Mouse (Mus musculus) left cerebral cortex, adult 9 months (tissue): ENCODE measurements around the gene B3gnt7.

Source experiments
- DNase-seq, 2 experiments: peaks; one replicate each; pipeline ENCODE4 v3.0.0; 2022; ENCODE audit warnings: low spot score in 2 of 2

Gene B3gnt7

DNA sequence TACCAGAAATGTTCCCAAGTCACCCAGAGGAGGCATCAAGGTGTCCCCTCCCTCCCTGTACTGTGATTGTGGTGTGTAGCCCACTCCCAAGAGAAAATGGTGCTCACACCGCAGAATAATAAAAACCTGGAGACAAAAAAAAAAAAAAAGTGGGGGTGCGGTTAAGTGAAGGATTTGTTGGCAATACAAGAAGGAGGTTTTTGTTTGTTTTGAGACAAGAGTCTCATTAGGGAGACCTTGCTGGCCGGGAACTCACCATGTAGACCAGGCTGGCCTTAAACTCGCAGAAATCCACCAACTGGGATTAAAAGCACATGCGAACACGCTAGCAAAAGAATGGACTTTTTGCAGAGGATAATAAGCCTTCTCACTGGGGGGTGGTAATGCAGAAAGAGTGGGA lies at the start of gene B3gnt7:
Gene B3gnt7, plus strand, starts transcription at position 301 of the 400 bp plus-strand sequence.
- no peak for DNase-seq

DNA sequence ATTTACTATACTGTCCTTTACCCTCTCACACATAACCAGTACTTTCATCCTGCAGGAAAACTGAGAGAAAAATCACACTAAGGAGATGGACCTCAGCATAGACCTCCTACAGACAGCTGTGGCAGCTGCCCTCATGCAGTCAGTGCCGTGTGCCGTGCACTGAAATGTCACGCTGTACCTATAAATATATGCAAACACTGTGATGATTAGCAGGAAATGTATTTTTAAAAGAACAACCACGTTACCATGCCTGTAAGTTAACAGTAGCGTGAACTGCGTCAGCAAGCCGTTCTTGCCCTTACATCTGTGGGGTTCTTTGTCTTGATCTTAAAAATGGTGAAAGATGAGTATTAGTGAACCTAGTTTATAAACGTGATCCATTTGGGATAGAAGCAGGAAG lies 49.2 kb upstream of the B3gnt7 start:
- DNase-seq, result no peak

DNA sequence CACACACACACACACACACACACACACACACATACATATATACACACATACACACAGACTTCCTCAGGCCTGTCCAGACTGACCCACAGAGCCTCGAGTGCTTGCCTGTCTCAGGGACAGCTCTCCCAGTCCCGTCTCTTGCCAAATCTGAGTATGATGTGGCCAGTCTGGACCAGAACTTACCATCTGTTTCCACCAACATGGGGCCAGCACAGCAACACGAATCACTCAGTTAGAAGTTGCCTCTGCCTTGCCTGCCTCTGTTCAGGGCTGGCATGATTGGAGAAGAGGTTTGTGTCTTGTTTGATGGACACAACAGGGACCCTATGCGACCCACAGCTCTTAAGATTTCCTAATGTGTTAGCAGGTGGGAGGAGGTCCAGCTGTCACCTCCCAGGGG lies 46.3 kb upstream of the B3gnt7 start:
- no peak for DNase-seq

DNA sequence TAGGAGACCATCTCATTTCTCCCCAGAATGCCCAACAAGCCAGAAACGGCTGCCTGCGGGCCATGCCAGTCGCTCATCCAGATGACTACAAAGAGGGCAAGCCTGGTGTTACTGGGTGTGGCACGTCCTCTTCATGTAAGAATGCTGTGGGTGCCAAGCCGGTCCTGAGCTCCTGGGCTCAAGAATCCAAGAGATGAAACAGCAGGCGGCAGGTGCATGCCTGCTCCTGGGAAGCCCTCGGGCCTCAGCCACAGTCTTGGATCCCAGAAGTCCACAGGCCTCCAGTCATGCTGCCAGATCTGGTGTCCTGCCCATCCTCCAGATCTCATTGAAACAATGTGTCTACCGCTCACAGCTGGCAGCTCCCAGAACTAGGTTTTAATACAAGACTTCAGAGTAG lies 45.4 kb upstream of the B3gnt7 start:
- no peak for DNase-seq

DNA sequence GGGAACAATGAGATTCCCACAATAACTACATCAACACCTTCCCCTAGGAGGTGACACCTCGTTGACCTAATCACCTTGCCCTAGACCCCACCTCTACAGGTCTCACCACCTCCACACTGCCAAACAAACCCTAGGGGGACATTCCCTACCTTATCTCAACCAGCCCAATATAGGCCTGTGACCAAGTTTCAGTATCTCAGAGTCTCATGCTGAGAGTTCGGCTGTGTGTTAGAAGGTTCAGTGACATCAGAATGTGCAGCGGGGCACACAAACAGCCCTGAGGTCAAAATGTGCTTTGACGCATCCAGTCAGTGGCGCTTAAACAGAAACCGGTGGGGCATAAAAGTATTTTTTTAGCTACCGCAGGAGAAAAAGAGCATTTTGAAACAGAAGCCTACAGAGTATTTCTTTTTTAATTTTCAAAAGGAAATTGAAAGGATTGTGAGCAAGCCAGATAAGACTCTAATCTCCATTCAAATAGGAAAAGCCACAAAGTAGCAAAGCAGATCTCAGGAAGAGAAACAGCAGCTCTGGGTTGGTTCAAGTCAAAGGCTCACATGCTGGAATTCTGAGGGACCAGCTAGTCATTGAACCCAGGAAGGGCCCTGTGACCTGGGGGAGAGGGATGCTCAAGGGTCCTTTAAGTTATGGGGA lies 44.3 kb upstream of the B3gnt7 start:
- DNase-seq, result no peak

DNA sequence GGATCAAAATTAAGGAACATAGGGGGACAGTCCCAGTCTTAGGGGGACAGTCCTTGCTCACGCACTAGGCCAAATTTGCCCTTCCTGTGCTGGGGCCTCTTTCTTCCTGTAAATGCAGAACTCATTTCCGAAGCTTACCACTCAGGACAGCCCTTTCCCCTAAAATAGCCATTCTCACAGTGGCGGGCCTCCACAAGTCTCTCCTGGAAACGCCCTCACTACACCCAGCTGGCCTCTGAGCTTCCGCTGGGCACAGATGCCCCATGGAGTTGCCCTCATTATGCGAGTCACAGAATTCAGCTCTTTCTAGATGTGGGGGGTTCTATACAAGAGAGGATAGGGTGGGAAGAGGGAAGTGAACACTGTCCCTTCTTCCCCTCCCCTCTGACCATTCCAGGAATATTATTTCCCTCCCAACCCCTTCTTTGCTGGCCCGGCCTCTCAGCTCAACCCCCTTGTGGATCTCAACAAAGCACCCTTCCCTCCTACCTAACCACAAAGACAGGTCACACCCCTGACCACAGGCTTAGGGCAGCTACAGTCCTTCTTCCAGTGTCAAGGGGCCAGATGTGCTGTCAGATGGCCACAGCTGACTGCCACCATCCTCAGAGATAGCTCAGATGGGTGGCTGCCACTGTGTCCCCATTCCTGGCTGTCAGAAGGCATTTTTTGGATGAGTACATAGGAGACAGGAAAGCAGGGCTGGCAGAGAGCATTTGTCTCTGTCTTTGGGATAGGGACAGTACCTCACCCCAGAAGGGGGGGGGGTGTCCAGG lies 38.9 kb upstream of the B3gnt7 start:
- DNase-seq, result no peak

DNA sequence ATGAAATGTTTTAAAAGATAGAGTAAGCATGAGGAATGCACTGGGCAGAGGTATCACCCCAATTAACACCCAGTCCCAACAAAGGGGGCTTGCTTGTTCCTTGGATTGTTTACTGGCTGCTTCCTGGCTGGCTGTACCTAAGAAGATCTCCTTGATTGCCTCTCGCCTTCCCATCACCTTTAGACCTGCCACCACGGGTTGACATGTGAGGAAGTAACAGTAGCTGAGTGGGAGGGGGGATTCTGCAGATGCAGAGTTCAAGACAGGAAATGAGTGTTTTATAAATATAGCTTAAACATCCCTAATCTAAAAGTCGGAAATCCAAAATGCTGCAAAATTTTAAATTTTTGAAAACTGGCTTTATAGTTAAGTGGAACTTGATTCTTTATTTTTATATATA lies 37.6 kb upstream of the B3gnt7 start:
- DNase-seq, result no peak

DNA sequence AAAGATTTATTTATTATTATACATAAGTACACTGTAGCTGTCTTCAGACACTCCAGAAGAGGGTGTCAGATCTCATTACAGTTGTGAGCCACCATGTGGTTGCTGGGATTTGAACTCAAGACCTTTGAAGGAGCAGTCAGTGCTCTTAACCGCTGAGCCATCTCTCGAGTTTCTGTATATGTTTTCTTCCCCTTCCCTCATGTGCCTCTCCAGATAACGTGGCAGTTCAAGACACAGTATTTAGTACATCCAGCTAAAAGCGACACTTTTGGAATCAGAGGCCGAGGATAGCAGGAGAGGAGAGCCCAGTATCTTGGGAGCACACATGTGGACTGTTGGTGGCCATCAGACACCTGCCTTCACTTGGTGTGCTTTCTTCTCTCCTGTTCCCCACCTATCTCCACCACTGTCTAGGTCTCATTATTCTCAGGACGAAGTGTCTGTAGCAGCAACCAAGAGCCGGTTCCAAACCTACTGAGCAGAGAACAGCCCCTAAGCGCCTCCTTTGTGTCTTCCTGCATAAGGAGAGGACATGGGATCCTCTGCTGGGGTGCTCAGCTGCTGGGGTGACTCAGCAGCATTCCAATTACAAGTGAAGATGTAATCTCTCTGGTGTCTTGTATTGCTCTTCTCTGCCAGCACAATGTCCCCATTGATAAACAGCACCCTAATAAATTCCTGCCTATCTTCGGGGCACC lies 34.0 kb upstream of the B3gnt7 start:
- no peak for DNase-seq

DNA sequence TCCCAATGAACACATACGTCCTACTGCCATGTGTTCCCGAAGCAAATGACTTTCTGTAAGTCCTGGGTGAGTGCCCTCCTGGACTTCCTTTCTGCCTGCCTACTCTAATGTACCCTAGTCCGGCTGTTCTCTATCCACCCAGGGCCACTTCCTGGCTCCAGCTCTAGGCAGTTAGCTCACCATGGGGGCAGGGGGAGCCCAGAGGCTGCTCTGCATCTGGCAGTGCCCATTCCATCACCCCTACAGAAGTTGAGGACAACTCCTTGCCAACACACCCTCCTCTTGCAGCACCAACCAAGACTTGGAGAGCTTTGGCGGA lies 33.5 kb upstream of the B3gnt7 start:
- no peak for DNase-seq

DNA sequence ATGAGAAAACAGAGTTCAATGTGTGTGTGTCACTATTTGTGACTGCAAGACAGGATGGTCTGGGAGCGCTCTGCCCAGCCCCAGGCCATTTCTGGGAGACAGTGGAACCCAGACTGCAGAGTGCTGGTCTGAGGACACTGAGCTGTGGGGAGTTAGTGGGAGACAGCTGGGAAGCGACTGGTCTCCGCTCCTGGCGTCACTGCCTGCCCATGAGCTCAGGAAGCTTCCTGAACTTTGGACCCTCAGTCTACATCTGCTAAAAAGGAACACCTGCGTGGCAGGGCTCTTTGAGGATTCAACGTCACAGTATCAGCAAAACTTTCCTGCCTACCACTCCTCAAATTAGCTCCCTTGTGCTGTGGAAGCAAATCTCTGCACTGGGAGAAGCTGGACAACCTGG lies 30.9 kb upstream of the B3gnt7 start:
- no peak for DNase-seq

DNA sequence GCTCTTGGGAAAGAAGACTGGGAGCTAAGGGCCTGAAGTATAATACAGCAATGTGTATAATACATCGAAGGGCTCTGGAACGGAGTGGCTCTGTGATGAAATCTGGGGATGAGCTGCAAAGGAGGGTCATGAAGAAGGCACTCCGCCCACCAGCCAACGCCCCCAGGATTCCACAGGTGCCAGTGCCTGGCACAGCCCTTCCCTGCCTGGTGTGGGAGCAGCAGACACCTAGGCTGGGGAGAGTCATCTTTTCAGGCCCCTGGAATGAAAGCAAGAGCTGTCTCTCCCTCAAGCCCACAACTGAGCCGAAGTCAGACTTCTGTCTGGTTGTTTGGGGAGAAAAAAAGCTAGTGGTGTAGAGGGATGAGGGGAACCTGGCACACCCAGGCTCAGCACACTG lies 25.6 kb upstream of the B3gnt7 start:
- no peak for DNase-seq

DNA sequence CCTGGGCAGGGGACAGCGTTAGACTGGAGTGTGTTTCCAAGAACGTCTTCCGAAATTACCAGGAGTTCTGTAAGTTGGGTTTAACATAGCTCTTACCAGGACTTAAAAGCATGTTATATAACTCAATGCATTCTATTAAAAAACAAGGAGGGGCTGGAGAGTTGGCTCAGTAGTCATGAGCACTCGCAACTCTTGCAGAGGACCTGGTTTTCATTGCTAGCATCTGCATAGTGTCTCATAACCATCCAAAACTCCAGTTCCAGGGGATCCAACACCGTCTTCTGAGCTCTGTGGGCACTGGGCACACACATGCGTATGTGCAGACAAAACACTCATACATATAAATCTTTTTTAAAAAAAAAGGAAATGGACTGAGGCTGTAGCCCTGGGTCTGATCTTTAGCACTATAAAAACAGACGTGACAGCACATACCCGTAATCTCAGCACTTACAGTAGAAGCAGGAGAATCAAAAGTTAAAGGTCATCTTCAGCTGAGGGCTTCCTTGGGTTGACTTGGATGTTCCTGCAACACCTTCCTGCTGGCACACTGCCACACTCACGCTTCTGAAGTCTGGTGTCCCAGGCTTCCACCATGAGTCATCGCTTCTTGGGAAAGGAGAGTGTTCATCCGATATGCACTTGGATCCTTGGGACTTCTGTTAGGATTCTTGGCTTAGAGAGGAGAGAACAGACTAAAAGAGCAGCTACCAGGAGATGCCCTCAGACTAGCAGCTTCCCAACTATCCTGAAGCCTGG lies 20.7 kb upstream of the B3gnt7 start:
- DNase-seq, result peak in 1 of 2 experiments; percentile 71

DNA sequence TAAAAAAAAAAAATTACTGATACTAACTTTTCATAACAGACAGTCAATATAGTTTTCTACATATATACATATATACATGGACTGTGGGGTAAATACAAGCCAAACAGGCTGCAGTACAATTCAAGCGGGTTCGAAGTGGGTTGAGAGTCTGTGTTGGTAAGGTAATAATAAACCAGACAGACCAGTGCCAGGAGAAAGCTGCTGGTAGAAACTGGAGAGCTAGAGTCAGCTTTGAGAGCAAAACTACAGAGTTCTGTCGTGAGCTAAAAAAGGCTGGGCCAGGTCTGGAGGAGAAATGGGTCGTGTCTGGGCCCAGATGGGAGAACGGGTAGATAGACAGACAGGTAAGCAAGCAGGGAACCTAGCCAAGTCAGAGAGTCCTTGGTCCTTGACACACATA lies 18.5 kb upstream of the B3gnt7 start:
- DNase-seq, result no peak

DNA sequence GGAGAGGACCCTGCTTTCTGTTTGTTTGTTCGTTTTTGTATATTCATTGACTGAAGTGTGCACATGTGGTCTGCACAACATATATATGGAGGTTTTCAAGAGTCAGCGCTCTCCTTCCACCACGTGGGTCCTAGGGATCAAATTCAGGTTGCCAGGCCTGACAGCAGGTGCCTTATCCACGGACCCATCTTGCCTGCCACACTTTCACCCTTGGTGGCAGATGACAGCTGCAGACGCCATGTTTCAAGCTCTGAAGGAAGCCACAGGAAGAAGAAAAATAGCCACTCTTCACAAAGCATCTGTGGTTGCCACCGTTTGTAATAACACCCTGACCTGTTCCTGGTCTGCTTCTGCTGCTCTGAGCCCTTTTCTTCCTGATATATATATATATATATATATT lies 17.3 kb upstream of the B3gnt7 start:
- DNase-seq, result no peak

DNA sequence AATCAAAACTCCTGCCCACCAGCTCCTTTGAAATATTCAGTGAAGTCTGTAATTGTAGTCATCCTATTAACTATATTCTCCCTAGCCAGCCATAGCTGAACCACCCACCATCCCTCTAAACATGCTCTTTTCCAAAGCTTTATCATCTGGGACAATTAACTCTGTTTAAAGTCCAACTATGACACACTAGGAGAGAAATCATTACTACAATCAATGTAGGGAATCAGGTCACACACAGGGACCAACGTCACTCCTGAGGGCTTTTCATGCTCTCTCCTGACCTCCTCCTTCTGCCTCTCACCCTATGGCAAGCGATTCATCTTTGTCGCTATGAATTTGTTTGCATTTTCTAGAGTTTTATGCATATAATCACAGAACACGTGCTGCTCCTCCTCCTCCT lies 15.2 kb upstream of the B3gnt7 start:
- DNase-seq, result no peak

DNA sequence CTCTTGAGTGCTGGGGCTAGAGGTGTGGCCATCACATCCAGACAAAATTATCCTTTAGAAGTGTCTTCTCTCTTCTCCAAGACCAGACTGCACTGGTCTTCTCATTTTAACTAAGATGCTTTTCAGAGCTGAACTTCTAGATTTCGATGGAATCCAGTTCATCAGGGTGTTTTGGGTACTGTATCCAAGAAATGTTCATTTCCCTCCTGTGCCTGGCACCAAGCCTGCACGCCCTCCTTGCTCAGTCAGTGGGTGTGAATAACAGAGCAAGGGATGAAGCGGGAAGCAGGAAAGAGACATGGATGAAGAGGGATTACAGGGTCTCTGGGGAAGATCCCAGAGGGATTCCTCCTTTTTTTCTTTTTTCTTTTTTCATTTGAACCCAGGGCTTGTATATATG lies 12.2 kb upstream of the B3gnt7 start:
- no peak for DNase-seq

DNA sequence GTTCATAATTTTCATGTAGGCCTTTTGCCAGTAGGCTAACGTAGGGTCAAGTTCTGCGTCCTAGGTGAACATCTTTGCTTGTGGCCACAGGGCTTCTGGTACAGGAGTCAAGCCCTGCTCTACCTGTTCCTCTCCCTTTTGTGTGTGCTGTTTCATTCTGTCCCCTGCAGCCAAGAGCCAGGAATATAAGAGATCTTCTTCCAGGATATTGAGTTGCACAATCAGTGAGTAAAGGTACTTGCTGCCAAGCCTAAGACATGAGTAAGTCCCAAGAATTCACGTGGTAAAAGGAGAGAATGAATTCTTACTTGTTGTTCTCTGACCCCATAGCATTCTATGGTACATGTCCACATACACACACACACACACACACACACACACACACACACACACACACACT lies 9.5 kb upstream of the B3gnt7 start:
- no peak for DNase-seq

DNA sequence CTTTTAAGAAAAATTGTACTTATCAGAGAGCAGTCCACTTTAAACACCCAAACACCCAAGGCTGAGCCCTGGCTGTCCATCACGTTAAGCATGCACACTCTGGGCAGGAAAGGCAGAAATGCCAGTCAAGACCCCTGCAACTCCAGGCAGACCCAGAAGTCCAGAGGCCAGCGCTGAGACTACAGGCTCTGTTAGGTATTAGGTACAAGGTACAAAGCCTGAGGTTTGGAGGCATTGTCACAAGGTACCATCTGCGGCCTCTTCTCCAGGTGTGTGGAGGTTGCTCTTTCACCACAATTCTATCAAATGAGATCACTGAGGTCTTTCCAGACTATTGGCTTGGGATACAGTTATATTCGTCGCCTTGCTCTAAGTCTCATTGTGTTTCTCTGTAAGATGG lies 8.8 kb upstream of the B3gnt7 start:
- no peak for DNase-seq

DNA sequence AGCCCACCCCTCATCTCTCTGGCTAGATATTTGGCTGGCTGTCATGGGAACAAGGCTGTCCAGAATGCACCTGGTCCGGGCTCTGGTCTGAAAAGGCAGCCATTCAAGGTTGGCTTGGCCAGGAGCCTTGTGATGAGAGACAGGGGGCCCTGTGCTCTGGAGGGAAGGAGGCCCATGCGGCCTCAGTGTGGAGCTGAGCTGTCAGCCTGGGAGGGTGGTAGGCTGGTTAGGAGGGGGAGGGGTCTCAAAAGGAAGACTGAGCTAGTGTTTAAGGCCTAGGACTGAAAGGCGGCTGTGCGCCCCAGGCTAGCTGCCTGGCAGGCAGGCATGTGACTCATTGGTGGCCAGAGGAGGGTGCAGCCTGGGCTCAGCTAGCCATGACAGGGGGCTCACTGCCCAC lies 8.2 kb upstream of the B3gnt7 start:
- DNase-seq, result no peak

DNA sequence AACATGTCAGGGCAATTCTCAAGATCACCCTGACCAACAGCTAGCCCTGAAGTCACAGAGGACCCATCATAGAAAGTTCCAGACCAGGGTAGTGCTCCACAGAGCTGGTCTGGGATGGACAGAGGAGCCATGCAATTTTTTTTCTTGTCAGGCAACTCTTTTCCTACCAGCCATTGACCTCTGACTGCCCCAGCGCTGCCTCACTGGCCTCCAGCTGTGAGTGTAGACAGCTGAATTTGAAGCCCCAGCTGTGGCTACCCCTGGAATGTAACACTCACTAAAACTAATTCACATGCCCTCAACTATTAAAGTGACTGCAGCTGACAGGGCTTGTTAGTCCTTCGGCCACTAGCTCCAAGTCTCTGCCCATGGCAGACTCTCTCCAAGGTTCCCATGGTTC lies 2.5 kb upstream of the B3gnt7 start:
- DNase-seq, result no peak

DNA sequence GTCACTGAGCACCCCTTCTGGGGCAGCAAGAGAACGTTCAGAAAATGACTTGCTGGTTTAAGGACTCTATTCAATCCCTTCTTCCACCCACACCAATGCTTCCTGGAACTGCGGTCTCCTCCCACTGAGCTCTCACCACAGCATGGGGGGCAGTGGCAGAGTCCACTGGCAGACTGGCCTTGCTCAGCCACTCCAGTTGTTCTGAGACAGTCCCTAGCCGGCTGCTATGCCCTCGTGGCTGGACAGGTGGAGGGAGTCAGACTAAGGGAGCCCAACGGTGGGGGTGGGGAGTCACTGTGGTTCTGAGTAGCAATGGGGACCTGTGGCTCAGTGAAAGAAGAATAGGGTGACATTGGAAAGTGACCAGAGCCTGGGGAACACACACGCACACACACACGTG lies 1.9 kb upstream of the B3gnt7 start:
- no peak for DNase-seq

DNA sequence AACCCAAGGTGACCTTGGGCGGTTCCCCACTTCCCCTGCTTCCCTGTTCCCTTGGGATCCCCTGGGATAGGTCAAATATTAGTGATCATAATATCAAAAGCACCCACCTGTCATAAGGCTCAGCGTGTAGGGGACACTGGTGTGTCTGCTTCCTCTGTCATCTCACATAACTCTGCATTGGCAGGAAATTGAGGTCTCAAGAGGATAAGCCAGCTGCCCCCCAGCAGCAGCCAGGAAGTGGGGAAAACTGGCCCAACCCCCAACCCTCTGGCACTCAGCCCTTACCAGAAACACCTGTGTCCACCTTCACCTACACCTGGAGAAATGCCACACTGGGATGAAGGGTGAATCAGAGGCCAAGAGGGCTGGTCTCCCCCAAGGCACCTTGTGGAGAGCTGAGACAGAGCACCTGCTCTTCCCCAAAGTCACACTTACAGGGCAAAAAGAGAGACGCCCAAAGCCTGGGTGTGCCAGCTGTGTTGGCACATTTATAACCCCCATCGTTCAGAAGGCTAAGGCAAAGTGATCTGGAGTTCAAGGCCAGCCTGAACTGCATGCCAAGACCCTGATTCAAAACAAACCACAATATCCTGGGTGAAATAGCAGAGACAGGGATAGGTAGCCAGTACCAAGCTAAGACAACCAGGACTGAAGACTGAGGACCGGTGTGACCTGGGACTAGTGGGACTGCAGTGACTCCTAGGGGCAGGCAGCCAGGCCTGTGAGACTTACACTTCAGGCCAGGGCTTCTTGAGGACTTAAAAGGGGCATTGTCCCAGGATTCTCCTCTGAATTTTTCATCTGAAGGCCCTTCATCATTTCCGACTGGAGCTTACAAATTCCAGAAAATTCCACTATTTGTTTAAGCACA lies 1.2 kb upstream of the B3gnt7 start:
- no peak for DNase-seq
